Mouse (Mus musculus) thymus, adult 18-20 months (tissue): ENCODE data around the gene Cdh22.
A peak's percentile ranks its signal among the peaks of the same experiment; 100 is the strongest.

ENCODE experiments used
- DNase-seq, 2 experiments: peaks; one replicate each; pipeline ENCODE4 v3.0.0; 2022; ENCODE audit warnings: mixed read lengths in 2 of 2

Cdh22 gene

DNA sequence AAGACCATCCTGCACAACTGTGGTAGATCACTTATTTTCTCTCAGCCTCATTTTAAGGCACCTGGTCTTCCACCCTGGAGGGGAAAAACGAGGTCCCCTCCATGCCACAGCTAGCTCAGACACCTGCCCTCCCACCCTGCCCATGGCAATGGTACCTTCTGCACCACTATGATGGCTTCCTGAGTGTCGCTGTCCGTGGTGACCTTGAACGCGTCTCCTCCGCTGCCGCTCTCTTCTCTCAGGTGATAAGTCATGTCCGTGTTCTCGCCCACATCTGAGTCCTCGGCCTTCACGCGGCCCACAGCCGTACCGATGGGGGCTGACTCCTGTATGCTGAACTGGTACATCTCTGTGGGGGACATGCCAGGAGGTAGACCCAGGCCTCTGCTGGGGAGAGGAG lies 91.2 kb downstream of the Cdh22 start:
- no peak for DNase-seq

DNA sequence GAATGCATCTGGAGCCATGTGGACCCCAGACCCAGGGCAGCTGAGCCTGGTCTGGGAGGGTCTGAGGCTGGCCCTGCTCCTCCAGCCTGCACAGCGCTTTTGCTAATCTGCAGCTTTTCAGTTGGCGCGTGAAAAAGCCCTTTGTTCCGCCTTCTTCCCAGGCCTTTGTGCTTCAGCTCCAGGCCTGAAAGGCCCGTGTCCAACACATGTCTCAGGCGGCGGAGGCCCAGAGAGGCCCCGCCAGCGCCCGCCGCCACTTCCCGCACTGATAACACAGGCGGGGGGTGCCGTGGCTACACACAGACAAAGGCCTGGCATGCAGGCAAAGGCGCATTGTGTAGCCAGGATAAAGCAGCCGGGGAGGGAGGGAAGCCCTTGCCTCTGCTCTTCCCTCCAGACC lies 98.6 kb downstream of the Cdh22 start:
- DNase-seq: no peak

DNA sequence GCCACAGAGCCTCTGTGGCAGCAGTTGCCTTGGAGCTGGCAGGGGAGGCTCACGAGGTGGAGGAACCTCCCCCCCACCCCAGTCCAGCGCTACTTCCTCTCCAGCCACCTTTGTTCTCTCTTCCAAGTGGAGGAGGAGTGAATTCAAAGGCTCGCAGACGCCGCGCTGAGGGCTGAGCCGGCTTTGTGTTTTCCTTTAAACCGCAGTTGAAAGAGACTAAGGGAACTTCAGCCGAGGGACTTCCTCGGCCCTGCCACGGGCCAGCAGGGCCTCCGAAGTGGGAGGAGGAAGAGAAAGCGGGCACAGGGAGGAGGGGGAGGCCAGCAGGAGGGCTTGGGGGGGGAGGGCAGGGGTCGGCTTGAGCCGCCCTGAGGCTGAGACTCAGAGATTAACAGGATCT lies 101.1 kb downstream of the Cdh22 start:
- DNase-seq: no peak

DNA sequence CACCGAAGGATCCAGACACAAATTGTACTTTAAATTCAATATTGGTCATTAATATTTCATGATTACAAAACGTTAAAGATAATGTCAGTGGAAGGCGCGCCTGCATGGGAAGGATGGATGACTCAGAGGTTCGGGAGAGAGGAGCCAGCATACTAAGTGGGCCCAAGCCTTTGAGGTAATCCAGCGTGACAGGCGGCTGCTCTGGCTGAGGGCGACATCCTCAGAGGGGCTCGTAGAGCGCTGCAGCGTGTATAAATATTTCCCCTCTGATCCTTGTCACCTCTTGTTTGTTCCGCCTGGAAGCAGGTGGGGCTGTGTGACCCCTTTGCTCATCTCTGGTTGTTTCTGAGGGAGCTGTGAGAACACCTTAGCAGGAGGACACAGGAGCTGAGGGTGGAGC lies 103.2 kb downstream of the Cdh22 start:
- DNase-seq: no peak

DNA sequence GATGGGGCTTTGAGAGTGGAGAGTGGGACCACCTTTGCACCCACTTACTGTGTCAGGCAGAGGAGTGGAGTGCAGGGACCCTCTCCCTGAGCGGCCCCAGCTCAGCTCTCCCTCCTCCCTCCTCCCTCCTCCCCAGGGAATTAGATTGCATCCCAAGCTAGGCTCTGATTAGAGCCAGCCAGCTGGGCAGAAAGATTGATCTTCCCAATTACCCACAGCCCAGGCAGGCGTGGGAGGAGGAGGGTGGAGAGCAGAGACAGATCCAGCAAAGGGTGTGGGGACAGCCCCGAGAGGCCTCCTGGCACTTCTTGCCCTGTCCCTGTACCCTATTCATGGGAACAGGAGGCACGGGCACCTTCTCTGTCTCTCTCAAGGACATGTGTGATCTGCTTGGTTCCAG lies 105.5 kb downstream of the Cdh22 start:
- no peak for DNase-seq

DNA sequence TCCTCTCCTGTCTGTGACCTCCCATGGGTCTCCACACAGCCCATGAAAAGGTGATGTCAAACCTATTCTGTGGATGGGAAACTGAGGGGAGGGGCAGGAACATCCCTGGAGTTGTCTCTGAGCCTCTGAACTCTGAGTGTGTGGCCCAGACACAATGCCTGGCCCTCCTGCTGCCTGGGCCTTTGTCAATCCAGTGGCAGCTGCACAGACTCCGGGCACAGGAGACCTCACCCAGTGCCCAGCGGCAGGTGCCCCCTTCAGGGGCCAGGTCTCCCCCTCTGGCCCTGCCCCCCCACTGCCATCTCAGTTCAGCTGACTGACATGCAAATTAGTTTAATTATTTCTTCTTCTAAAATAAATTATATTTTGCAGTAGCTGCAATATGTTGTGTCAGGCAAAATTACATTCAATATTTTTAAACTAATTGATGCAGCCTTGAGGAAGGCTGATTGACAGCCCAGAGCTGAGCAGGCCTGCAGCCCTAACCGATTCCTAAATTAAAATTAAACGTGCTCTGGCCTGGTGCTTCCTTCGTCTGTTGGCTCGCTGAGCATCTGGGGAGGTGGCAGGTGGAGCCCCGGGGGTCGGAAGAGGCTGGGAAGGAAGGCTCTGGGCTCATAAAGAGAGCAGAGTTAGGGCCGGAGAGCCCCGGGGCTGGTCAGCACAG lies 107.6 kb downstream of the Cdh22 start:
- DNase-seq: no peak

DNA sequence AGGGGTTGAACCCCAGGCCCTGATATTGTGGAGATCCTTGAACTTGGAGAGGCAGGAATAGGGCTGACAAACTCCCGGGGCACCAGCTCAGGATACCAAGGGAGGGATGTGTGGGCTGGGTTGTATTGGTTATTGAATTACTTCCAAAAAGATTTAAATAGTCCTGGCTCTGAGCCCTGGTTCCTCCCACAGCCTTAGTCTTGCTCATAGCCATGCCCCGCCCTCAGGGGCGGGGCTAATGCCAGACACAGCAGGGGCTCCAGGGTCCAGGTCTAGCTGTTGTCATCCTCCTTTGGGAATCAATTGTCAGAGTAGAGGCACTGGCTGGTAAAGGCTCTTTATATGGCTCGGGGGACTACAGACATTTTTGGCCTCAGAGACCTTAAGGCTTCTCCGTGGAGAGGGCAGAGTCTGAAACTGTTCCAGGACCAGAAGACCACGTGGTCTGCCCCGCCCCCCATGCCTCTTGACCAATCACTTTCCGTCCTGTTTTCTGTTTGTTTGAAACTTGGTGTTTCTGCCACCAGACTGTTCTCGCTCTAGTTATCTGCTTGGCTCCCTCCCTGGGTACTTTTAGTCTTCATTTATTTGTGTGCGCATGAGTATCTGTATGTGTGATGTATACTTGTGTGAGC lies 113.3 kb downstream of the Cdh22 start:
- DNase-seq: no peak

DNA sequence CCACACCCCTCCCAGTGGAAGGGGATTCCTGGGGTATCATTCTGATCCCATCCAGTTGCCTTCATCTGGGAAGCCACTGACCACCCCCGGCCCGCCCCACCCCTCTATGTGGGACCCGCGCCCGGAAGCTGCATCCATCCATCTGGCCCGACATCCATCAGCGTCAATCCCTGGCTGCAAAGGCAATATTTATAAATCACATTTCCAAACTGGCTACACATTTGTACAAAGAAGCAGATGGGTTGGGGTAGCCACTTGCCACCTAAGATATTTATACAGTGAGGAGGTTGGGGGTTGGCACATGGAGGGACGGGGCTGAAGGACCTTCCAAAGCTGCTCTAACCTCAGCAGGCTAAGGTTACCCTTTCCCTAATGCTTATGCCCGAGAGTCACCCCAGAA lies 113.9 kb downstream of the Cdh22 start:
- DNase-seq: no peak

DNA sequence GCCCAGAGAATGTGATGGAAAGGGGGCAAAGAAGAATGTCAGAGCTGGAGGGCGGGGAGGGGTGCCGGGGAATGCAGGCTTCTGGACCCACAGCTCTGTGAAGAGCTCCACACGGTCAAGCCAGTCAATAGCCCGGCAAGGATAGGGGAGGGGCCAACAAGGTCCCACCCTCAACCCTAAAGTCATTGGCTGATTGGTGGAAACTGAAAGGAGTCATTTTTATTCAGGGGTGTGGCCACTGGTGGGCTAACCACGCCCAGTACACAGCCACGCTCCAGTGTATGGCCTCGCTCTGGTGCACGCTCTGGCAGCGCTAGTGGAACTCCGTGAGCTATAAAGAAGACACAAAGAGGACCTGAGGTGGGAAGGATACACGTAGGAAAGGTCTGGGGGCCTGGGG lies 120.9 kb downstream of the Cdh22 start:
- DNase-seq: no peak

DNA sequence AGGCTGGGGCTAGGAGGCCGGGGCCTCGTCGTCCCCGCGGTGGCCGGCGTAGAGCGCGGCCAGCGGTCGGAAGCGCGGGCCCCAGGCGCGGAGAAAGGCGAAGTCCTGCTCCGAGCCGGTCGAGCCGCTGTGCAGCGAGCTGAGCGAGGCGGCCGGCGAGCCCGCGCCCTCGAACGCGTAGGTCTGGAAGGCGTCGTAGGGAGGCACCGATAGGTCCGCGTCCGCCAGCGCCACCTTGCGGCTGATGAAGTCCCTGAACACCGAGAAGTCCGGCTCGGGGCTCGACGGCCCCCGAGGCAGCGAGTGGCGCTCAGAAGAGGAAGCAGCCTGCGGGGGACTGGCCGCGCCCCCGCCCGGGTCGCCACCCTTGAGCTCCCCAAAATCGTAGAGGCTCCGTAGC lies 122.5 kb downstream of the Cdh22 start:
- peak; percentile 41 to 46 for DNase-seq

DNA sequence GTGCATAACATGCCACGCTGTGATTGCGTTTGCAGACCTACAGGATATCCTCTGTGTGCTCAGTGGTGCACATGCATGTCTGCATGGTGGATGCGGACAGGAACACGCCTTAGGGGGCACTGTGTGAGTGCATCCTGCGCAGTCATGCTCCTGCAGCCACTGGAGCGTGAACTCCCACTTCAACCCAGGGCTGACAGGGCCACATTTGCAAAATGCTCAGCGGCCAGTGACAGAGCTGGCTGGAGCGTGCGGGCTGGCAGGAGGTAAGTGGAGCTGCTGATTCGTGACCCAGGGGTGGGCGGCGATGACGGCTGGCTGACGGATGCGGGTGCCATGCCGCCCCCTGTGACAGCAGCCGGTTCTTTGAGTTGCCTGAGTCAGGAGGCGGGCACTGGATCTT lies 128.1 kb downstream of the Cdh22 start:
- DNase-seq: no peak

DNA sequence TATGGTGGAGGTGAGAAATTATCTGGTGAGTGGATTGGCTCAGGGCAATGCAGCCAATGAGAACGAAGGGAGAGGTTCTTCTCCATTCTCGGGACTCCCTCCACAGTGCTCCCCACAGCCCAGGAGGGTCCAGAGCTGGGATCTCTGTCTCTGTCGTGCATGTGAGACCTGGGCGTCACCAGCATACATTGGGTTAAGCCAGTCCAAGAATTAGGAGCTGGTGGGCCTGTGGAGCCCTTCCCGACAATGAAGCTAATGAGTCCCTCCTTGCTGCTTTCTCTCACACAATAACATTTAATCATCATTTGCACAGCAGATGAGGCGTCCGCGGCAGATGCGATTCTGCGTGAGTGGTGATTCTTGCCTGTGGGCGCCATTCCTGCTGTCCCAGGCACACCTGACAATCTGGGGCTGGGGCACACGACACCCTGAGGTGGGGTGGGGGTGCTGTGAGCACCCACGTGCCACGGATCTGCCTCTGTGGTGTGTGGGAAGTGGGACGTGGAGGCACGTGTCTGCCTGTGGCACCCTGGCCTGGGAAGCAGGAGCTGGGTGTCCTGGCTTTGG lies 129.1 kb downstream of the Cdh22 start:
- DNase-seq: no peak

DNA sequence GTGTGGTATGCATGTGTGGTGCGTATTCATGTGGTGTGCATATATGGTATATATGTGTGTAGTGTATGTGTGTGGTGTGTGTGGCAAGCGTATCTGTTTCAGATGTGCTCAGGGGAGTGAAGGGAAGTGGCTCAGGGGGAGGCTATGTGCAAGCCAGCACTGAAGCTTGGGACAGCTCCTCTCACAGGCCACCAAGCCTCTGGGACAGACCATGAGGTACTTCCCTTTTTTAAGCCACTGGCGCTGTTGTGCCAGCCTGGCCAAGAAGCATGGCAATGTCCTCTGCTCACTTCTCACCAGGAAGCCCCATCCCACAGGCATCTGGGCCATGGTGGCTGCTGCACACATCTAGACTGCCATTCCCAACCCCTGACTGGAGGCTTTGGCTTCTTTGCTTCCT lies 131.7 kb downstream of the Cdh22 start:
- no peak for DNase-seq

DNA sequence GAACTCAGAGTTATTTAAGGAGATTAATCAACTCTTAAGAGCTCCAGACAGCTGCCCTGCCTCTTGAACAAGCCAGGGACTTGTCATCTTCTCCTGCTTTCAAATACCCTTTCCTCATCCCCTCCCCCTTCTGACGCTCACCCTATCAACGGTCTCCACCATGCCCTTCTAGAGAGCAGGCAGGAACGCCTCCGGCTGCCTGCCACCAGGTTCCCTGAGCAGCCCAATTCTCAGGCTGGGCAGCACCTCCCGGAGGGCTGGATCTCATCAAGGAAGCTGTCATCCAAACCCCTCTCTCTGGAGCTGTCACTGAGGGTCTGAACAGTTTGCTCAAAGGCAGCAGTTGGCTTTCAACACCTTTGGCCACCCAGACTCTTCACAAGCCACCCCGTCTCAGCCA lies 133.9 kb downstream of the Cdh22 start:
- no peak for DNase-seq

DNA sequence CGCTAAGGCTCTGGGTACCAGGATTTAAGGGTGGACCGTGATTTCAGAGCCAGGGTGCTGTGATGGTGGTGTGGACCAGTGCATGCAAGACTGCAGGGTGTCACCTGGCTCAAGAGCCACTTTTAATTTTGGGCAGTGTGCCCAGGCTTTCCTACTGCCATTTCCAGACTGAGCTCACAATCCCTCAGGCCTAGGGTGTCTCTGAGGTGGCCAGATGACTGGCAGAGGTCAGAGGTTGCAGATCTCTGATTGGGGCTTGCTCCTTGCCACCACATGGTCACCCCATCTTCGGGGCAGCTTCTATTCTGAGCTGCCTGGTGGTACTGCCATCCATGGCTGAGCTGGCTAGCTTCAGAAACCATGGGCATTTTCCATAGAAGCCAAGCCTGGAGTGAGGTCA lies 135.8 kb downstream of the Cdh22 start:
- DNase-seq: no peak

DNA sequence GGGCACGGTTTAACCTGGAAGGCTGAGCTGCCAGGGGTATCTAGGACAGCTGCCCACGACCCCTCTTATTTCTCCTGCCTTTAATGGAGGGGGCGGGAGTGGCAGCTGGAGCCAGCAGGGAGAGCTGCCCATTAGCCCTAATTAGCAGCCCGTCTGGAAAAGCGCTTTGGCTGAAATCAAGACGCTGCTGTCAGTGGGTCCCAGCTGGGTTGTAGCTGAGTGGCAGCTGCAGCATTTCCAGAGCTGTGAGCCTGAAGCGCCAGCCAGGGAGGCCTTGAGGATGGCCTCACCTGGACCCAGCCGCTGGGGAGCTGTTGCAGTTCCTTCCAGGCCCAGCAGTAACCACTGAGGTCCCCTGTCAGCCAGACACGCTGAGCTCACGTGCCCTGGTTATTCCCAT lies 138.3 kb downstream of the Cdh22 start:
- DNase-seq: no peak

DNA sequence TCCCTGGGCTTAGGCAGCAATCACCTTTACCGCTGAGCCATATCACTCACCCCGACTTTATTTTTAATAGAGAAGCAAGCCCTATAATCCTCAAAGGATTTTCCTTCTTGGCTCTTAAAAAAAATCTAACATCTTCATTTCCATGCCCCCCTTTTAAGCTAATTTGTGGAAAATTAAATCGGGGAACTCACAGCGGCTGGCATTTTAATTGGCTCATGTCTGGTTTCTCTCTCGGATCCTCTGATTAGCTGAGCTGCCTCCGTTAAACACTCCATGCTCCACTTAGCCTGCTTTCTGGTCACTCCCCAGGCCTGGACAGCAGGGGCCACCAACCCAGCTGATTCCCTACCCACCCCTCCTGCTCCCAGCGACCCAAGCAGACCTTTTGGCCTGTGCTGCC lies 142.3 kb downstream of the Cdh22 start:
- DNase-seq: no peak

DNA sequence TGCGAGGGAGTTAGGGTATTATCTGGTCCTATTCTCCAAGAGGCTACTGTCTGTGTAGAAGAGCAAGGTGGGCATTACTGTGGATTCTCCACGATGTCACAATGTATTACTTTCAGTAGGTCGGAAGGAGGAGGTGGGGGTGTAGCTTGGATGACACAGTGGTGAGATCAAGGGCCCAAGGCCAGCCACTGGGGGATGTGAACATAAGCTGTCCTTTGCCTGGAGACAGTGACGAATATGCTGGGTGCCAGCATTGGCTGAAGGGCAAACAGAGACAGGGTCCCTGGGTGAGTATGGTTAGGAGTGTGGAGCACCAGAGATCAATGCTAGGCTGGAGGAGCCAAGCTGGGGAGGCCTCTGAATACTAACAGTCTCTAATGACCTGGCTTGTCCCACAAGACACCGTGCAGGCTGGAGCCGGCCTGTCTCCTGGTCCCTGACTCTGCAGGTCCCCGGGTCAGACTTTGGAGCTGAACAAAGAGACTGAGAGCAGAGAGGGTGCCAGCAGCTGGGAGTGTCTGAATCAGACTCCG lies 143.2 kb downstream of the Cdh22 start:
- no peak for DNase-seq

DNA sequence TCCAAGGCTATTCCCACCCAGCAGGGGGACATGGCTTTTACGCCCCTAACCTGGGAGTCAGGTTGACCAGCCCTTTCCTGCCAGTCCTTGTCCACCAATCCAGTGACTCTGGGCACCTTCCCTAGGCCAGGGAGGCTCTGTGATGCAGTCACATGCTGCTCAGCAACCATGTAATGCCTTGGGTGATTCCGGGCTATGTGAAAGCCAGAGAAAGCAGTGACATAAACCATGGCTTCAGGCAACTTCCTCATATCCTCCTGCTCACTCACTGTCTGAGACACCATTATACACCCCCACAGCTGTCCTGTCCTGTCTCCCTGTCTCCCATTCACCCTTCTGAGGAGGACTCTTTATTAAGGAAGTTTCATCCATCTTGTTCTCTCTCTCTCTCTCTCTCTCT lies 144.0 kb downstream of the Cdh22 start, which contains the start of gene 1700025C18Rik:
Gene 1700025C18Rik (minus strand): TSS at position 101 of the 400 bp plus-strand sequence.
- DNase-seq: no peak

DNA sequence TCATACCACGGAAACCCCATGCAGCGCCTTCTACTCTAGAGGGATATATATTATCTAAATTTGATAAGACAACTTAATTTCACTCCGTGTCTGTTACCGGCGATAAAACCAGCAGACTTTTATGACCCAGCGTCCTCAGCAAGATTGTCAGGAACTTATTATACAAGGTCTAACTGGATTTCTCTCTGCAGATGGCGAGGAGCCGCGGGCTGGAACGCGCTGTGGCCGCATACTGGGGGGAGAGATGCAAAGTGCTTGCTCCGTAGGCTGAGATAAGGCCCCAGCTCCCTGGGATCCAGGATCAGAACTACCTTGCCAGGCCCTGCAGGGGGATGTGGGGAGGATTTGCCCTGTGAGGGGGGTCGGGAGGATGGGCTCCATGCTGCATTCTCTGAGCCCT lies 145.2 kb downstream of the Cdh22 start:
- no peak for DNase-seq

DNA sequence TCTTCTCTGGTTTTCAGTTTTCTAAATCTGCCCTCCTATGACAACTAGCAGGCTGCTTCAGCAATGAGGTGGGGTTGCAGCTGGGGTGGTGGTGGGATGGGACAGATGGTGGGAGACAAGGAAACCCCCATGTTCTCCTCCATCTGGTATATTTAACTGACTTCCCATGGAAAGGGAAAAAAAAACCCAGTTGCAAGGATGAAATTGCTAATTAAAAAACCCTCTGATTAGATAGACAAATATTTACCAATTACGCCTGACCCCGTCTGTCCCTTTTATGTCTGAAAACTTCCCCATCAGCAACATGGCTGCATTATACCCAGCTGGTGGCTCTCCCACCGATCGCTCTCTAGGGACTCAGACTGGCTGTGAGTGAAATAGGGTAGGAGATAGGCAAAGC lies 148.0 kb downstream of the Cdh22 start:
- DNase-seq: no peak

DNA sequence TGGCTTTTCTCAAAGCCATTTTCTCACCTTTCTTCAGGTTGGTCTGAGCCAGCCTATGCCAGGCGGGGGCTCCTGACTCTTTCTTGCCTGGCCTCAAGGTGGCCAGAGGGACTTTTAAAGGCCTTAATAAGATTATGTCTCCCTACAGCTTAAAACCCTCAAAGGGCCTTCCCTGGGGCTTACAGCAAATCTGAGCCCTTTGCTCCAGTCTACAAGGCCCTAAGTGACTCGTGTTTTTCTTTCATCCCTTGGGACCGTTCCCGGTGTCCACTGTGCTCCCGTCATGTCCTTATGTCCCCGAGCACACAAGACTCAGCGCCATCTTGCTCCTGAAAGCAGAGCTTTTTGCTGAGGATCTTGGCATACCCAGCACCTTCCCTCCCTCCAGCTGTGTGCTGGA lies 153.4 kb downstream of the Cdh22 start:
- no peak for DNase-seq

DNA sequence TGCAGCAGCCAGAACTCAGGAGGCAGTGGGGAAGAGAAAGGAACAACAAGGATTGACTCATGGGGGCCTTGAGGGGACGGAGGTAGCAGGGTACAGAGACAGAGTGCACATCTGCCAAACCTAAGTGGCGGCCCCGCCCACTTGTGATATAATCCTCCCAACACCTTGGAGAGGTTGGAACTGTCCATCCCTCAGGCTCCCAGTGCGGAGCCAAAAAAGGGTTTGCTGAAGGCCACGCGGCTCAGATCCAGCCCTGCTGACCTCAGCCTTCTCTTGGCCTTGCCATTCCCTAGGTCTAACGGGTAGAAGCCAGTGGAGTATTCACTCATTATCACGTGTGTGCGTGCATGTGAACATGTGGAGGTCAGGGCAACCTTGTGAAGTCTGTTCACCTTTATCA lies 154.0 kb downstream of the Cdh22 start:
- no peak for DNase-seq

DNA sequence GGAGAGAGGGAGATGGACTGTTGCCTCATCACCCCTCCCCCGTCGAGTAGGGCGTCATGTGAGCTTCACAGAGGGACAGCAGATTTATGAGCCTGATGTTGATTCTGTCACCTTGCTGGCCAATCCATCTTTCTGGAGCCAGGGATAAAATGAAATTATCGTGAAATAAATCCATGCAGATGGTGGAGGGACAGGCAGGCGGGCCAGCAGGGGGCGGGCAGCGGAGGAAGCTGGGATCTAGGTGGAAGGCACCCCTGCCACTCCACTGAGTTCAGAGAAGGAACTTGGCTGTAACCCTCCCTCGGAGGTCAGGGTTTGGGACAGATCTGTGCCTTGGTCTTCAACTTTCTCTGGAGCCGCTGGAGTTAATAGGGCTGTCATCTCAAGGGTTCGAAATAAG lies 156.0 kb downstream of the Cdh22 start:
- no peak for DNase-seq

DNA sequence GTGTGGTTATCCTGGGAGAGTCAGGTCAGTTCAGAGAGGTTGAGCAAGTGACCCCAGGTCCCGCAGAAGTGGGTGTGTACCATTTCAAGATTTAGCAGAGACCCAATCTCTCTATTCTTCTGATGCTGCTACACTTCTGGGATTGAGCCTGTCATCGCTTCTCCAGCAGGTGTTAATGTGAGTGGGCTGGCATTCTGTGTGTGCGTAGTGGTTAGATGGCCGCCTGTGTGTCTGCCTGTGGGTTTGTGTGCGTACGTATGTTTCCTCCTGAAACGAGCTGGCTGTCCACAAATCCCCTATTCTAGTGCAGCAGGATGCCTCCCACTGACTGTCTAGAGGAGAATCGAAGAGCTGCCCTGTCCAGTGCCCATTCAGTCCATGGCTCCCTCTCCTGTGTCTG lies 156.6 kb downstream of the Cdh22 start:
- no peak for DNase-seq
